Mouse (Mus musculus): ENCODE data around the gene Rgs14. TPM values are rescaled to one million over a fixed set of nuclear protein-coding genes. Genes with fewer than 3 reads are reported as not detected.

The Rgs14 gene
- polyA plus RNA-seq, 1 experiment from 2014 or later: 1.8 TPM

DNA sequence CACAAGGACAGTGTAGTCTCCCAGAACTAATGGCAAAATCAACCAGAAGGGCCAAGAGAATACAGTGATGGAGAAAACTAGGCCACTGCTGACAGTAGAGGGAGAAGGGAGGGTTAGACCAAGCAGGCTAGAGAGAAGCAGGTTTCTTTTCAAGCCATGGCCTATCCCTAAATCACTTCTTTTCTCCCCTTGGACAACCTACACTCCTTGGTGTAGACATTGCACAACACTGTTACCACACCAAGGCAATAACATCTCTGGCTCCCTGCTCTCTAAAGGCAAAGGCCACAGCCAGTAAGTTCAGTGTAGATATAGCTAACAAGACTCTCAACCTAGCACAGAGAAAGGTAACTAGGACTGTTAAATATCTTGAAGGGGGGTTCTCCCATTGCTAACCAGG is 8.4 kb upstream of the Rgs14 start:
- Histone ChIP-seq H3K27ac (0 out of 2 replicates have a peak overlapping the region, but pooled peaks have one; percentile 7), H3K4me2 (peak overlapping the region; percentile 84), H3K27me3 (0 out of 2 replicates have a peak, but pooled peaks cover 2% of the 10 kb centered on the region), H3K9ac (peak overlapping the region; percentile 93), H3K9me3 (replicated peaks) (no peaks in the 10 kb centered on the region), H3K36me3 (peaks cover 50% of the 10 kb centered on the region), H3K4me3 (replicated peaks) (peak overlapping the region; percentile 93), H3K4me1 (replicated peaks) (peaks cover 43% of the 10 kb centered on the region)
- DNase-seq: no peak
- ATAC-seq (ENCODE audit: low read depth): no peak

DNA sequence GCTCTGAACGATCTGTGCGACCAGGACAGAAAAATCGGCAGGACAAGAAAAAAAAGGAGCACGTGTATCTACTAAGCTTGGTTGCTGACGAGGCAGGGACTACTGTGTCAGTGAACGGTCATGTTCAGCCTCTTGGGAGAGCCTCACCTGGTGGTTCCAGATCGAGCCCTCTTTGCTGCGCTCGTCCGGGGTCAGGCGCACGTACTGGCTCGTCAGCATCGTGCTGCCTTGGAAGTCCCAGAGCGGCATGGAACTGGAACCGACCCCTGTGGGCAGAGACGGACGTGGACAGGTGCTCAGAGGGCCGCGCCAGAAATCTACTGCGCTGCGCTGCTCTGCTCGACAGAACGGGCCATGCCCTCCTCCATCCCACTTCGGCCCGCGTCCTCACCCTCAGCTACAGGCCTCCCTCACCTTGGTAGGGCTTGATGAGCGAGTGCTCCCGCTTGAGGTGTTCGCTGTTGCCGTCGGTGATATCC is 7.5 kb upstream of the Rgs14 start:
- peak overlapping the region; percentile 94 for H3K27ac ChIP-seq
- peak overlapping the region; percentile 93 for H3K4me3 ChIP-seq (replicated peaks)
- H3K9ac ChIP-seq: peak overlapping the region; percentile 93
- H3K9me3 ChIP-seq (replicated peaks): no peaks in the 10 kb centered on the region
- H3K27me3 ChIP-seq: 0 out of 2 replicates have a peak, but pooled peaks cover 2% of the 10 kb centered on the region
- peaks cover 41% of the 10 kb centered on the region for H3K36me3 ChIP-seq
- peak overlapping the region; percentile 84 for H3K4me2 ChIP-seq
- DNase-seq: no peak
- peaks cover 46% of the 10 kb centered on the region for H3K4me1 ChIP-seq (replicated peaks)
- peak; percentile 40 for ATAC-seq (ENCODE audit: low read depth)
- under 1% methylated on average over 32 of the region's 32 CpGs for WGBS (ENCODE audit: insufficient replicate concordance)

DNA sequence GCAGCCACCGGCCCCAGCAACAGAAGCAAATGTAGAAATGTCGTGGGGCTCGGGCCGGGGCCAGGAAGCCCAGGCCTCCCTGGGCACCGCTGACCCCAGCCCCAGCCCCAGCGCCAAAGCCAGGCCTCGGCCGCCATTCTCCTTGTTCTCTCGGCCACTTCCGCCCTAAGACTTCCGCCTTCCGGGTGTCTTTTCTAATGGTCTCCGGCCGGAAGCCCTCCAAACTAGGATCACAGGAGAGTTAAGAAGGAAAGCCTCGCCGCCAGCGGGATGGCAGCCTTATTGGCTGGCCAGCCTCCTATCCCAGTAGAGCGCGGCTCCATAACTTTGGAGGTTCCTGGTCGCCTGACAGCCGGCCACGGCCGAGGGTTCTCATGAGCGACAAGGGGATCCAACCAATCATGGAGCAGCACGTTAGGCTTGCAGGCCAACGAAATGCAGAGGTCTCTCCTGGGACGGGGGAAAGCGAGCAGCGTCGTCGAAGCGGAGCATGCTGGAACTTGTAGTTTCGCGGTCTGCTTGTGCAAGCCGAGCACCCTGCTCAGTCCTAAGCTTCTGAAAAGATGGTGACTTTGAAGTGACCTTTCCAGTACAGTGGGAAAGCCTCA is 7.0 kb upstream of the Rgs14 start, which contains the start of gene Lman2:
TSS of gene Lman2 (minus strand) at position 331 of the 608 bp plus-strand sequence.
- peak; percentile 96 for ATAC-seq (ENCODE audit: low read depth)
- peaks cover 49% of the 10 kb centered on the region for H3K4me1 ChIP-seq (replicated peaks)
- DNase-seq: peak; percentile 93
- H3K27me3 ChIP-seq: 0 out of 2 replicates have a peak, but pooled peaks cover 2% of the 10 kb centered on the region
- peak within 1 kb of the TSS; percentile 93 for H3K9ac ChIP-seq
- under 1% methylated on average over 35 of the region's 35 CpGs for WGBS (ENCODE audit: insufficient replicate concordance)
- no peaks in the 10 kb centered on the region for H3K9me3 ChIP-seq (replicated peaks)
- peak within 1 kb of the TSS; percentile 84 for H3K4me2 ChIP-seq
- H3K27ac ChIP-seq: peak within 1 kb of the TSS; percentile 94
- peak within 1 kb of the TSS; percentile 93 for H3K4me3 ChIP-seq (replicated peaks)
- H3K36me3 ChIP-seq: peaks cover 36% of the 10 kb centered on the region

DNA sequence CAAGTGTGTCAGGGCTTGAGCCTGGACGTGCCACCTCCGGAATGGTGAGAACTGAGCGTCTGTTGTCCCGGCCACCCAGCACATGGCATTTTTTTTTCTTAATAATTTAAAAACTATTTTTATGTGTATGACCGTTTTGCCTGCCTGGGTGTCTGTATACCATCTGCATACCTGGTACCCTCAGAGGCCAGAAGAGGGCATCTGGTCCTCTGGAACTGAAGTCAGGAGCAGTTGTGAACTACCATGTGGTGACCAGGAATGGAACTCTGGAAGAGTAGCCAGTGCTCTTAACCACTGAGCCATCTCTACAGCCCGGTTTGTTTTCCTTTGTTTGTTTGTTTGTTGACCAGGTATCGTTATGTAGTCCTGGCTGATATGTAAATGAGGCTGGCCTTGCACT is 1.1 kb upstream of the Rgs14 start:
- WGBS (ENCODE audit: insufficient replicate concordance): 64% methylated on average over 7 of the region's 7 CpGs
- Histone ChIP-seq H3K36me3 (no peaks in the 10 kb centered on the region), H3K9me3 (replicated peaks) (no peaks in the 10 kb centered on the region), H3K4me1 (replicated peaks) (peaks cover 40% of the 10 kb centered on the region), H3K27me3 (peaks cover 6% of the 10 kb centered on the region; the same call in 1 of the 2 replicates), H3K4me3 (replicated peaks) (no peak overlapping the region), H3K4me2 (no peak overlapping the region), H3K9ac (no peak overlapping the region), H3K27ac (no peak overlapping the region)
- no peak for ATAC-seq (ENCODE audit: low read depth)
- no peak for DNase-seq

DNA sequence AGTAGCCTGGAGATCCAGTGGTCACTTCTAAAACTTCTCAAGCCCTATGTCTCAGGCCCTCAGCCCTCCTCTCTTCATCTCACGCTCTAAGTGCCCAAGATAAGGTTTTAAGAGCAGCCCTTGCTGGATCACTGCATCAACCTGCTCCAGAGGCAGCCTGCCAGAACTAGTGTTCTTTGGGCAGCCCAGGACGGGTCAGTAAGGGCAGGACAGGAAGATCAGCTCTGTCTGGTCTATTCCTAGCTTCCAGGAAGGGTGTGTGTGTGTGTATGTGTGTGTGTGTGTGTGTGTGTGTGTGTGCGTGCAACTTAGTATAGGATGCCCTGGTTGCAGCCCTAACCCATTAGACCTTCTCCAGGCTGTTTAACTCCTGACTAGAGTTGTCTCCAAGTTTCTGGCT is 702 bp downstream of the Rgs14 start:
- Histone ChIP-seq H3K4me2 (peak overlapping the region; percentile 68), H3K4me3 (replicated peaks) (peak overlapping the region; percentile 48), H3K36me3 (no peaks in the 10 kb centered on the region), H3K27me3 (peaks cover 4% of the 10 kb centered on the region; the same call in 1 of the 2 replicates), H3K9me3 (replicated peaks) (no peaks in the 10 kb centered on the region), H3K9ac (peak overlapping the region; percentile 59), H3K27ac (peak overlapping the region; percentile 41; the same call in 1 of the 2 replicates), H3K4me1 (replicated peaks) (peaks cover 45% of the 10 kb centered on the region)
- ATAC-seq (ENCODE audit: low read depth): 0 out of 2 replicates have a peak, but pooled peaks have one; percentile 20
- WGBS (ENCODE audit: insufficient replicate concordance): 26% methylated on average over 3 of the region's 3 CpGs
- DNase-seq: no peak

DNA sequence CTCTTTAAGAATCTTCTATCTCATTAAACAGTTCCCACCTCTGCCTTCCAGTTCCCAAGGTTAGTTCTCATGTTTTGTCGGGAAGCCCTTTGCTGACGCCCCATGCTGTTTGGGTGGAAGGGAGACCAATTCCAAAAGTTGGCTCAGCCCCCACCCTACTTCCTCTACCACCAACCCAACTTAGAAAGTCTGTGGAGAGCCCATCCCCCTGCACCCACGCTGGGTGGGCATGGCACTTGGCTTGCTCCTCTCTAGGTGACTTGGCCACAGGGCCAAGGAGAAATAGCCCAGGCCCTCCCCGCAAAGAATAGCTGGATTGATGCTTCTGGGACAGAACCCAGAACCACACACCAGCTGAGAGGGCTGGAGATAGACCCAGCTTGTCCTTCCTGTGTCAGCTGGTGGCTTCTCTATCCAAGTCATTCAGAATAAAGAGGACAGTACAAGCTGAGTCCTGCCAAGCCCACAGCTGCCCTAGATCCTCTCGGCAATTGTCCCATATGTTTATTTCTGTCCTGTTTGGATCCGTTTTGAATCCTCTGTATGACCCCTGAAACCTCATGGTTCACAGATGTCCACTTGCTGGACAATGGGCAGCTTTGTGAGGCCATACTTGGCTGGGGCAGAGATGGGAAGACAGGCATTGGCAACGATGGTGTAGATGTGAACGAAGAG is 1.6 kb downstream of the Rgs14 start:
- Histone ChIP-seq H3K4me1 (replicated peaks) (peaks cover 45% of the 10 kb centered on the region), H3K4me2 (peak overlapping the region; percentile 68), H3K9ac (0 out of 2 replicates have a peak overlapping the region, but pooled peaks have one; percentile 4), H3K9me3 (replicated peaks) (no peaks in the 10 kb centered on the region), H3K27ac (no peak overlapping the region), H3K36me3 (no peaks in the 10 kb centered on the region), H3K27me3 (peaks cover 4% of the 10 kb centered on the region; the same call in 1 of the 2 replicates), H3K4me3 (replicated peaks) (no peak overlapping the region)
- DNase-seq (no peak), ATAC-seq (ENCODE audit: low read depth) (no peak)
- 60% methylated on average over 8 of the region's 8 CpGs for WGBS (ENCODE audit: insufficient replicate concordance)

DNA sequence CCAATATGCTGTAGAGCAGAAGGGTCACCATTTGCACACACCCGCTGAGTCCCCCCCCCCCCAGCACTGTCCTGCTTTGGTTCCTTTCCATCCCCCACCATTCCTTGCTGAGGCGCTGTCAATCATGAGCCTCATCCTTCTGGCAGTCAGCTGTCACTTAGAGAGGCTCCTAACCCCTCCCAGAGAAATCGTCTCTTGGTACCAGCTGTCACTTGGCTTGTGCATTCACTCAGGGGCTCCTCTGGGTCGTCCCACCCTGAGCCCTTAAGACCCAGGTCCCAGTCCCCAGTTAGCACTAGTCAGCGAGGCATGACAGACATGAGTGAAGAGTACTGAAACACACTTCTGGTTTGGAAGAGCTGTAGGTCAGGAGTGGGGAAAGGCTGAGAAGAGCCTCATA is 2.2 kb downstream of the Rgs14 start:
- Histone ChIP-seq H3K4me1 (replicated peaks) (peaks cover 45% of the 10 kb centered on the region), H3K27me3 (peaks cover 4% of the 10 kb centered on the region; the same call in 1 of the 2 replicates), H3K9me3 (replicated peaks) (no peaks in the 10 kb centered on the region), H3K36me3 (no peaks in the 10 kb centered on the region), H3K27ac (no peak overlapping the region), H3K9ac (no peak overlapping the region), H3K4me2 (no peak overlapping the region), H3K4me3 (replicated peaks) (no peak overlapping the region)
- WGBS (ENCODE audit: insufficient replicate concordance): 46% methylated on average over 5 of the region's 5 CpGs
- ATAC-seq (ENCODE audit: low read depth) (no peak), DNase-seq (no peak)

DNA sequence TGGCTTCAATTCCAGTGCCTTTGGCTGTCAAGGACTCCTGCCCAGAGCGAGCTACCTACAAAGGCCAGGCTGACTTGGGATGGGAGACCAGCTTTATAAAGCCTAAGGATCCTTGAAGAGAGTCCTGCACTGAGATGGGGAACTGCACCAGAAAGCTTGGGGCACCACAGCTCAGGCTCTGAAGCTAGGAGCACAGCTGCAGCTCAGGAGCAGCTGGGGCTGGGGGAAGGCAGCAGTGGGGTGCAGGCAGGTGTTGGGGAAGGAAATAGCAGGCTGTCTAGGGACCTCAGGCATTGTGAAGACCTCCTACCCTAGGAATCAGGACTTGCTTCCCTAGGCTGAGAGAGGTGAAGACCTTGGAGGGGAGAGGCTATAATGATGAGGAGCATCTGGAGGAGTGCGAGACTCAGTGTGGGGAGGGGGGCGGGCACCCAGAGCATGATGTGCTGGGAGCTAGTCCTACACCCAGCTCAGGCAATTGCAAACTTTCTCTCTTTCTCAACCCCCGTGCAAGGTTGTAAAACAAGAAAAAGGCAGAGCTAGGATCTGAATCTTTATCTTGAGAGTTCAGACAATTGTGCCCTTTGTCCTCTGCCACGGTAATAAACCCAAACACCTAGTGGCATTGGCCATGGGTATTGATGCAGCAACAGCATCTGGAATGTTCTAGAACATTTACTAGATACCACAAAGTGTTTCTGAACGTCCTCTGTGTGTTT is 4.8 kb downstream of the Rgs14 start:
- WGBS (ENCODE audit: insufficient replicate concordance): 60% methylated on average over 6 of the region's 6 CpGs
- Histone ChIP-seq H3K9me3 (replicated peaks) (no peaks in the 10 kb centered on the region), H3K36me3 (no peaks in the 10 kb centered on the region), H3K27me3 (peaks cover 11% of the 10 kb centered on the region; the same call in 1 of the 2 replicates), H3K4me2 (no peak overlapping the region), H3K4me1 (replicated peaks) (peaks cover 27% of the 10 kb centered on the region), H3K9ac (no peak overlapping the region), H3K4me3 (replicated peaks) (no peak overlapping the region), H3K27ac (no peak overlapping the region)
- DNase-seq (no peak), ATAC-seq (ENCODE audit: low read depth) (no peak)

DNA sequence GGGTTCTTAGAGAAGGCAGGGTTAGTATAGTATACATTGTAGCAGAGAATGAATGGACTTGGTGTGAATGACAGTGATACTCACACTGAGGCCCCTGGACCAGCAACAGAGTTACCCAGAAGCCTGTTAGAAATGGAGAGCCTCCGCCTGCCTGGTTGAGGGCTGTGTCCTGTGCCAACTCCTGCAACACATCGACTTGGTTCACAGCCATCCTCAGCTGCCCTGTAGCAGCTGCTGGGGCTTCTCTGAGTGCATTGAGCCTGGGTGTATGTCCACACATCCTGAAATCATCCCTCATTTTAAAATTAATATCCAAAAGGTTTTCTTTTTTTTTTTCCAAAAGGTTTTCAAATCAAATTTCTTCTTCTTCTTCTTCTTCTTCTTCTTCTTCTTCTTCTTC is 6.3 kb downstream of the Rgs14 start:
- Histone ChIP-seq H3K36me3 (no peaks in the 10 kb centered on the region), H3K27me3 (peaks cover 11% of the 10 kb centered on the region; the same call in 1 of the 2 replicates), H3K4me1 (replicated peaks) (peaks cover 12% of the 10 kb centered on the region), H3K4me2 (no peak overlapping the region), H3K4me3 (replicated peaks) (no peak overlapping the region), H3K9me3 (replicated peaks) (no peaks in the 10 kb centered on the region), H3K9ac (no peak overlapping the region), H3K27ac (no peak overlapping the region)
- 59% methylated on average over 2 of the region's 2 CpGs for WGBS (ENCODE audit: insufficient replicate concordance)
- ATAC-seq (ENCODE audit: low read depth) (no peak), DNase-seq (no peak)

DNA sequence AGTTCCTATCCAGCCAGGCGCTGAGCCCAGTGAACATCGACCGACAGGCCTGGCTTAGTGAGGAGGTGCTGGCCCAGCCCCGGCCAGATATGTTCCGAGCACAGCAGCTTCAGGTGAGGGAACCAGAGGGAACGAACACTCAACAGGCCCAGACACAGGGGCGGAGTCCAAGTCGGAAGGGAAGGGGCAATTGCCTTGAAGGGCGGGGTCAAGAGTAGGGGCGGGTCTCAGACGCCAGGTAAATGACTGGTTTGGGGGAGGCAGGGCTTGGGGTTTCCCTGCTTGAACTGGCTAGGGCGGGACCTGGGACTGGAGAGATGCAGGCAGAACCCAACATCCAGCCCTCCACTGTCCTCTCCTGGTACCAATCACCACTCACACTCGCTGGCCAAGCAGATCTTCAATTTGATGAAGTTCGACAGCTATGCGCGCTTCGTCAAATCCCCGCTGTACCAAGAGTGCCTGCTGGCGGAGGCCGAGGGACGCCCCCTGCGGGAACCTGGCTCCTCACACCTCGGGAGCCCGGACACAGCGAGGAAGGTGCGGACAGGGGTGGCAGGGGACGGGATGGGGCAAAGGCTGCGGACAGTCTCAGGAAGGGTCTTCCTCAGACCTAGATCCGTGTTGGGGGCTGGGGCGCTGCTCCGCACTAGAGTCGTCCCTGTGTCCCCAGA is 9.5 kb downstream of the Rgs14 start:
- no peaks in the 10 kb centered on the region for H3K9me3 ChIP-seq (replicated peaks)
- ATAC-seq (ENCODE audit: low read depth) (no peak), DNase-seq (no peak)
- no peak overlapping the region for H3K4me3 ChIP-seq (replicated peaks)
- 73% methylated on average over 32 of the region's 32 CpGs for WGBS (ENCODE audit: insufficient replicate concordance)
- H3K27me3 ChIP-seq: 0 out of 2 replicates have a peak, but pooled peaks cover 7% of the 10 kb centered on the region
- H3K4me2 ChIP-seq: no peak overlapping the region
- H3K4me1 ChIP-seq (replicated peaks): no peaks in the 10 kb centered on the region
- H3K9ac ChIP-seq: no peak overlapping the region
- H3K27ac ChIP-seq: no peak overlapping the region
- no peaks in the 10 kb centered on the region for H3K36me3 ChIP-seq

All from liver, embryonic 13.5 days (tissue).